Mouse (Mus musculus) liver, embryonic 11.5 days (tissue): ENCODE results near the gene Tmem207. TPM values are rescaled to one million over a fixed set of nuclear protein-coding genes. Genes with fewer than 3 reads are reported as not detected.
"Not testable (repeated sequence)": the region's sequence is repeated elsewhere in the genome, so short reads cannot be mapped to it uniquely, and the experiment has no call there.

Experiments
- ATAC-seq: fragments of 200-750 bp; cut with Nextera tagmentation; replicated peaks from 2 replicates; pipeline ENCODE4 v1.8.0; 2017; ENCODE audit warnings: moderate number of reproducible peaks, mild to moderate bottlenecking, moderate TSS enrichment, moderate library complexity; ENCODE audit not compliant: low FRiP score
- DNase-seq: peaks from one replicate; pipeline ENCODE4 v3.0.0-alpha.2; 2017; ENCODE audit warnings: low spot score
- H3K27ac ChIP-seq: fragments of 300-500 bp; sonication (generic); 2 replicates; pipeline ENCODE4 v1.5.1; 2014; ENCODE audit warnings: mild to moderate bottlenecking, low read depth, low read length, control low read depth
- H3K27me3 ChIP-seq: fragments of 300-500 bp; sonication (generic); replicated peaks from 2 replicates; pipeline ENCODE4 v1.6.1; 2014; ENCODE audit warnings: low read length, mixed read lengths; ENCODE audit not compliant: control insufficient read depth, insufficient read depth
- H3K36me3 ChIP-seq: fragments of 300-500 bp; sonication (generic); 2 replicates; pipeline ENCODE4 v1.6.1; 2014; ENCODE audit warnings: mild to moderate bottlenecking, low read length, moderate library complexity, mixed read lengths; ENCODE audit not compliant: control insufficient read depth, insufficient read depth
- H3K4me1 ChIP-seq: fragments of 300-500 bp; sonication (generic); replicated peaks from 2 replicates; pipeline ENCODE4 v1.6.1; 2014; ENCODE audit warnings: low read length, mixed read lengths; ENCODE audit not compliant: control insufficient read depth, insufficient read depth
- H3K4me2 ChIP-seq: fragments of 300-500 bp; sonication (generic); 2 replicates; pipeline ENCODE4 v1.6.1; 2014; ENCODE audit warnings: mild to moderate bottlenecking, control low read depth, moderate library complexity
- H3K4me3 ChIP-seq: fragments of 300-500 bp; sonication (generic); 2 replicates; pipeline ENCODE4 v1.5.1; 2014; ENCODE audit warnings: low read depth, low read length, control low read depth
- H3K9ac ChIP-seq: fragments of 300-500 bp; sonication (generic); 2 replicates; pipeline ENCODE4 v1.6.1; 2014; ENCODE audit warnings: low read depth, low read length, control low read depth
- H3K9me3 ChIP-seq: fragments of 300-500 bp; sonication (generic); 2 replicates; pipeline ENCODE4 v1.6.1; 2016; ENCODE audit warnings: low read length, inconsistent platforms, mixed read lengths; ENCODE audit not compliant: control insufficient read depth
- WGBS: fragments of 180-500 bp; shearing (Covaris S2); extraction: QIAGEN DNeasy Blood & Tissue Kit; methylation state at CpG from one replicate; pipeline ENCODE4 v1.1.7; 2014; 5-methylcytosine and 5-hydroxymethylcytosine counted together
- polyA plus RNA-seq: library from polyadenylated mRNA; unstranded; fragments of >200 nt; fragmentation: Nextera tagmentation; extraction: Ambion mirVana; gene quantifications from 2 replicates; pipeline ENCODE4 v1.2.1, GENCODE M21; 2014

Tmem207 gene
- polyA plus RNA-seq, 1 experiment from 2014 or later = not detected

DNA sequence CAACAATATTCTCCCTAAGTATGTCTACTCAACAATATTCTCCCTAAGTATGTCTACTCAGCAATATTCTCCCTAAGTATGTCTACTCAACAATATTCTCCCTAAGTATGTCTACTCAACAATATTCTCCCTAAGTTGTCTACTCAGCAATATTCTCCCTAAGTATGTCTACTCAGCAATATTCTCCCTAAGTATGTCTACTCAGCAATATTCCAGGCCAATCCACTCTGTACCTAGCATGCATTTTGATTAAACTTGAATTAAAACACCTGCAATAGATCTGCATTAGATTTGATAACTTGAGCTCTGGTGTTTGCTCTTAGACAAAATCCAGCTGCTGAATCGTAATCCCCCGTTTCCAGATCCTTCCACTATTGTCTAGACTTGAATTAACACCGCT, 26.9 kb downstream of the Tmem207 start:
- not testable (repeated sequence) for H3K36me3 ChIP-seq, ATAC-seq, H3K27ac ChIP-seq, DNase-seq, H3K4me1 ChIP-seq, H3K27me3 ChIP-seq, H3K9ac ChIP-seq, H3K4me2 ChIP-seq, H3K9me3 ChIP-seq, H3K4me3 ChIP-seq
- 91% methylated on average over 3 of the region's 3 CpGs for WGBS

GRCm38 (mm10) chr16:26495721-26496120, 30.8 kb downstream of the Tmem207 start:
- Histone ChIP-seq H3K27me3 (no peaks in the 10 kb centered on the region), H3K9ac (no peak overlapping the region), H3K4me1 (no peaks in the 10 kb centered on the region), H3K9me3 (no peaks in the 10 kb centered on the region), H3K27ac (no peak overlapping the region), H3K4me2 (no peak overlapping the region), H3K4me3 (no peak overlapping the region), H3K36me3 (no peaks in the 10 kb centered on the region)
- DNase-seq (no peak), ATAC-seq (no peak)
- WGBS = 10% methylated on average over 2 of the region's 2 CpGs

DNA sequence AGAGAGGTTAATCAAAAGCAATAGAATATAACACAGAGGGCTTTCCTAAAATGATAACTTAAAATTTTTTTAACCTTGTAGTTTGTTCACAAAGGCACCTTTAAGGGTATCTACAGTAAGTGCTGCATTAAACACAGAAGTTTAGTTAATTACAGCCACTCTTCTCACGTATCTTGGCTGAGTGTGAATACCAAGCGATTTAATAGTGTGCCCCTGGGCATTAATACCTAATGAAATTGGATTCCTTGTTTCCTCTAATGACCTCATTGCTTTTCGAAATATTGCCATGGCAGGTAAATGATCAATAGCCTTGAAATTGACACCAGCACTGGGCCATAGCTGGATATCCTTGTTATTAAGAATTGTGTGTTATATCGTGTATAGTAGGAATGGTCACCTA, 55.3 kb downstream of the Tmem207 start:
- Histone ChIP-seq H3K27me3 (no peaks in the 10 kb centered on the region), H3K36me3 (no peaks in the 10 kb centered on the region), H3K4me3 (no peak overlapping the region), H3K4me2 (no peak overlapping the region), H3K9me3 (no peaks in the 10 kb centered on the region), H3K9ac (no peak overlapping the region), H3K27ac (no peak overlapping the region), H3K4me1 (no peaks in the 10 kb centered on the region)
- 78% methylated on average over 4 of the region's 4 CpGs for WGBS
- no peak for ATAC-seq
- no peak for DNase-seq

- H3K4me1 ChIP-seq = no peaks in the 10 kb centered on the region
- WGBS = 80% methylated on average over 4 of the region's 4 CpGs
- no peaks in the 10 kb centered on the region for H3K9me3 ChIP-seq
- DNase-seq (no peak), ATAC-seq (no peak)
- no peaks in the 10 kb centered on the region for H3K27me3 ChIP-seq
- H3K4me2 ChIP-seq = no peak overlapping the region
- H3K4me3 ChIP-seq = no peak overlapping the region
- no peaks in the 10 kb centered on the region for H3K36me3 ChIP-seq
- no peak overlapping the region for H3K27ac ChIP-seq
- H3K9ac ChIP-seq = no peak overlapping the region
These were observed 60.0 kb downstream of the Tmem207 start for GRCm38 (mm10) chr16:26466535-26466934.

- Histone ChIP-seq H3K27ac (no peak within 1 kb of the TSS), H3K4me2 (no peak within 1 kb of the TSS), H3K27me3 (no peaks in the 10 kb centered on the region), H3K36me3 (no peaks in the 10 kb centered on the region), H3K9ac (no peak within 1 kb of the TSS), H3K9me3 (no peaks in the 10 kb centered on the region), H3K4me3 (no peak within 1 kb of the TSS), H3K4me1 (no peaks in the 10 kb centered on the region)
- DNase-seq (no peak), ATAC-seq (no peak)
- WGBS = 85% methylated on average over 7 of the region's 7 CpGs
These were observed 63.7 kb downstream of the Tmem207 start, which contains the start of gene Cldn16 for GRCm38 (mm10) chr16:26462835-26463234. TSS of gene Cldn16 (plus strand) at chr16:26463135.

DNA sequence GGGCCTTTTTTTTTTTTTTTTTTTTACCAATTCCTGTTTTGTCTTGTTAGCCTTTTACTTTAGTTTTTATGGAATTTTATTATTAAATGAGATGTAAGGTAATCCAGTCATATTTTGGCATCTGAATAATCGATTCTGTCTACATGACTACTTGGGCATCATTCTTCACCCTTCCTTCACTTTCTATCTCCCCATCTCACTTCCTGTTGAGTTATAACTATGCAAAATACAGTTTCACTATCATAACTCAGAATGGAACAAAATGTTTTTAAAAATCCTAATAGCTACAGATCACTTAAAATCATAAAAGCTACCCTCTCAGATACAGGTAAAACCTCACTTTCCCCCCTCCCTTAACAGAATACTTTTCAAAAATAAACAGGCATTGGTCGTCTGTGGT, 70.4 kb downstream of the Tmem207 start:
- Histone ChIP-seq H3K36me3 (no peaks in the 10 kb centered on the region), H3K4me1 (no peaks in the 10 kb centered on the region), H3K4me2 (no peak overlapping the region), H3K27ac (no peak overlapping the region), H3K9ac (no peak overlapping the region), H3K4me3 (no peak overlapping the region), H3K9me3 (no peaks in the 10 kb centered on the region), H3K27me3 (no peaks in the 10 kb centered on the region)
- WGBS = 74% methylated on average over 2 of the region's 2 CpGs
- no peak for DNase-seq
- no peak for ATAC-seq

- no peaks in the 10 kb centered on the region for H3K36me3 ChIP-seq
- no peaks in the 10 kb centered on the region for H3K27me3 ChIP-seq
- no peak overlapping the region for H3K4me3 ChIP-seq
- no peaks in the 10 kb centered on the region for H3K4me1 ChIP-seq
- no peak overlapping the region for H3K27ac ChIP-seq
- ATAC-seq (no peak), DNase-seq (no peak)
- no peak overlapping the region for H3K4me2 ChIP-seq
- no peak overlapping the region for H3K9ac ChIP-seq
- WGBS = 60% methylated on average over 3 of the region's 3 CpGs
- H3K9me3 ChIP-seq = no peaks in the 10 kb centered on the region
These were observed 72.4 kb downstream of the Tmem207 start for GRCm38 (mm10) chr16:26454163-26454562.

Other genes with a start within 250 kb of the Tmem207 start
- 12.2 and 13.7 TPM in 2 replicates for gene Cldn1, start 154.9 kb downstream of the Tmem207 start, polyA plus RNA-seq
- not detected in 2 replicates for gene Cldn16, start 63.6 kb downstream of the Tmem207 start, polyA plus RNA-seq
- gene Il1rap, start 54.9 kb upstream of the Tmem207 start, polyA plus RNA-seq = 4.5 and 5.1 TPM in 2 replicates